Mouse (Mus musculus) embryonic facial prominence, embryonic 13.5 days (tissue): ENCODE results near the gene Rexo4. TPM values are rescaled to one million over a fixed set of nuclear protein-coding genes. Genes with fewer than 3 reads are reported as not detected.

Experiments
- ATAC-seq: fragments of 200-750 bp; cut with Nextera tagmentation; 2 replicates; pipeline ENCODE4 v1.8.0; 2017; ENCODE audit warnings: low read depth; ENCODE audit not compliant: insufficient number of reproducible peaks, insufficient read depth, low FRiP score, low TSS enrichment
- H3K27ac ChIP-seq: fragments of 300-500 bp; sonication (generic); 2 replicates; pipeline ENCODE4 v1.5.1; 2015; ENCODE audit warnings: moderate library complexity, mild to moderate bottlenecking, inconsistent platforms
- H3K27me3 ChIP-seq: fragments of 300-500 bp; sonication (generic); 2 replicates; pipeline ENCODE4 v1.6.1; 2015; ENCODE audit warnings: mild to moderate bottlenecking, inconsistent platforms
- H3K36me3 ChIP-seq: fragments of 300-500 bp; sonication (generic); 2 replicates; pipeline ENCODE4 v1.6.1; 2015; ENCODE audit warnings: mild to moderate bottlenecking, inconsistent platforms
- H3K4me1 ChIP-seq: fragments of 300-500 bp; sonication (generic); 2 replicates; pipeline ENCODE4 v1.6.1; 2015; ENCODE audit warnings: inconsistent platforms
- H3K4me2 ChIP-seq: fragments of 300-500 bp; sonication (generic); 2 replicates; pipeline ENCODE4 v1.6.1; 2015; ENCODE audit warnings: moderate library complexity, mild to moderate bottlenecking, inconsistent platforms
- H3K4me3 ChIP-seq: fragments of 300-500 bp; sonication (generic); 2 replicates; pipeline ENCODE4 v1.5.1; 2015; ENCODE audit warnings: mild to moderate bottlenecking, inconsistent platforms
- H3K9ac ChIP-seq: fragments of 300-500 bp; sonication (generic); 2 replicates; pipeline ENCODE4 v1.6.1; 2015; ENCODE audit warnings: mild to moderate bottlenecking, inconsistent platforms
- H3K9me3 ChIP-seq: fragments of 300-500 bp; sonication (generic); 2 replicates; pipeline ENCODE4 v1.6.1; 2016; ENCODE audit warnings: inconsistent platforms
- WGBS: fragments of 180-500 bp; shearing (Covaris S2); methylation state at CpG from one replicate; pipeline ENCODE4 v1.1.7; 2015; ENCODE audit warnings: mixed read lengths; 5-methylcytosine and 5-hydroxymethylcytosine counted together
- polyA plus RNA-seq: library from polyadenylated mRNA; unstranded; fragments of >200 nt; fragmentation: Nextera tagmentation; extraction: Ambion mirVana; gene quantifications from 2 replicates; pipeline ENCODE4 v1.2.1, GENCODE M21; 2015

Rexo4 gene
- polyA plus RNA-seq, 1 experiment from 2014 or later = 55.3 TPM

DNA sequence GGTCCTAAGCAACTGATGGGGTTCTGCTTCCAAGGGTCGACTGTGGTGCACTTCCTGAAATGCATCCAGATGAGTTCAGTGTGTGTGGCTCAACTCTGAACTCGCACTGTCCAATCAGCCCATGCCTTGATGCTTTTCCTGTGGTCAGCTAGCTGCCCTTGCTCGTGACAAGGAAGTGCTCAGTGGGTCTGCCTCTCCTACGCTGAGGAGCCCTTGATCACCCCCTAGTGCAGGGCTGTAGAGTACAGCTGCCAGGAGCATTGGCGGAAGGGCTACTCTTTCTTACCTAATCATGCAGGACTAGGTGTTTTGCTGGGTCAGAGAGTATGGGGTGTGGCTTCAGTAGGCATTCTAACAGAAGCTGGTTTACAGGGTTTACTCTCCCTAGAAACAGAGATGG is 22.6 kb downstream of the Rexo4 start:
- Histone ChIP-seq H3K4me2 (no peak overlapping the region), H3K4me3 (no peak overlapping the region), H3K27me3 (no peaks in the 10 kb centered on the region), H3K27ac (no peak overlapping the region), H3K9ac (no peak overlapping the region), H3K9me3 (no peaks in the 10 kb centered on the region), H3K4me1 (no peaks in the 10 kb centered on the region), H3K36me3 (peaks cover 2% of the 10 kb centered on the region; the same call in 1 of the 2 replicates)
- WGBS = 38% methylated on average over 5 of the region's 5 CpGs
- no peak for ATAC-seq

- H3K36me3 ChIP-seq = 0 out of 2 replicates have a peak, but pooled peaks cover 3% of the 10 kb centered on the region
- ATAC-seq = no peak
- H3K4me1 ChIP-seq = peaks cover 13% of the 10 kb centered on the region
- H3K4me3 ChIP-seq = no peak overlapping the region
- no peak overlapping the region for H3K27ac ChIP-seq
- no peak overlapping the region for H3K9ac ChIP-seq
- WGBS = 59% methylated on average over 1 of the region's 1 CpGs
- H3K27me3 ChIP-seq = no peaks in the 10 kb centered on the region
- no peak overlapping the region for H3K4me2 ChIP-seq
- H3K9me3 ChIP-seq = no peaks in the 10 kb centered on the region
Observed at GRCm38 (mm10) chr2:26936425-26936824, 27.8 kb downstream of the Rexo4 start.

GRCm38 (mm10) chr2:26935286-26935685 is 28.9 kb downstream of the Rexo4 start:
- Histone ChIP-seq H3K4me2 (no peak overlapping the region), H3K4me1 (peaks cover 25% of the 10 kb centered on the region), H3K27ac (no peak overlapping the region), H3K27me3 (no peaks in the 10 kb centered on the region), H3K36me3 (peaks cover 14% of the 10 kb centered on the region), H3K9me3 (no peaks in the 10 kb centered on the region), H3K4me3 (no peak overlapping the region), H3K9ac (no peak overlapping the region)
- WGBS = 93% methylated on average over 2 of the region's 2 CpGs
- ATAC-seq = no peak

GRCm38 (mm10) chr2:26933304-26934055 is 30.7 kb downstream of the Rexo4 start, which contains the start of the genes Surf4 and Stkld1:
Gene Surf4 (minus strand): TSS chr2:26933928.
Gene Stkld1 (plus strand): TSS chr2:26934047.
- WGBS = under 1% methylated on average over 58 of the region's 70 CpGs
- Histone ChIP-seq H3K4me2 (peak within 1 kb of the TSS; percentile 73), H3K9ac (peak within 1 kb of the TSS; percentile 100), H3K27me3 (no peaks in the 10 kb centered on the region), H3K36me3 (peaks cover 32% of the 10 kb centered on the region), H3K4me3 (peak within 1 kb of the TSS; percentile 99), H3K4me1 (peaks cover 35% of the 10 kb centered on the region), H3K9me3 (no peaks in the 10 kb centered on the region), H3K27ac (peak within 1 kb of the TSS; percentile 87)
- ATAC-seq = peak; percentile 89

- H3K4me2 ChIP-seq = peak overlapping the region; percentile 73
- H3K9ac ChIP-seq = peak overlapping the region; percentile 100
- H3K4me3 ChIP-seq = peak overlapping the region; percentile 99
- H3K27ac ChIP-seq = peak overlapping the region; percentile 87
- peaks cover 38% of the 10 kb centered on the region for H3K36me3 ChIP-seq
- no peaks in the 10 kb centered on the region for H3K9me3 ChIP-seq
- H3K27me3 ChIP-seq = no peaks in the 10 kb centered on the region
- 2% methylated on average over 34 of the region's 49 CpGs for WGBS
- ATAC-seq = 0 out of 2 replicates have a peak, but pooled peaks have one; percentile 3
- H3K4me1 ChIP-seq = peaks cover 35% of the 10 kb centered on the region
Observed at GRCm38 (mm10) chr2:26932473-26933303, 31.5 kb downstream of the Rexo4 start.

GRCm38 (mm10) chr2:26930390-26930789 is 33.8 kb downstream of the Rexo4 start:
- peaks cover 59% of the 10 kb centered on the region for H3K36me3 ChIP-seq
- H3K27ac ChIP-seq = no peak overlapping the region
- peaks cover 35% of the 10 kb centered on the region for H3K4me1 ChIP-seq
- no peak for ATAC-seq
- no peaks in the 10 kb centered on the region for H3K9me3 ChIP-seq
- H3K27me3 ChIP-seq = no peaks in the 10 kb centered on the region
- WGBS = 41% methylated on average over 1 of the region's 1 CpGs
- H3K9ac ChIP-seq = no peak overlapping the region
- H3K4me3 ChIP-seq = no peak overlapping the region
- H3K4me2 ChIP-seq = peak overlapping the region; percentile 73

GRCm38 (mm10) chr2:26927745-26928476 is 36.3 kb downstream of the Rexo4 start:
- H3K27me3 ChIP-seq = no peaks in the 10 kb centered on the region
- H3K9ac ChIP-seq = no peak overlapping the region
- no peak overlapping the region for H3K27ac ChIP-seq
- no peak overlapping the region for H3K4me3 ChIP-seq
- H3K36me3 ChIP-seq = peaks cover 84% of the 10 kb centered on the region
- no peaks in the 10 kb centered on the region for H3K9me3 ChIP-seq
- WGBS = 94% methylated on average over 6 of the region's 6 CpGs
- peaks cover 32% of the 10 kb centered on the region for H3K4me1 ChIP-seq
- ATAC-seq = no peak
- H3K4me2 ChIP-seq = no peak overlapping the region

- H3K9me3 ChIP-seq = no peaks in the 10 kb centered on the region
- H3K27me3 ChIP-seq = no peaks in the 10 kb centered on the region
- H3K4me1 ChIP-seq = peaks cover 16% of the 10 kb centered on the region
- H3K27ac ChIP-seq = no peak overlapping the region
- peaks cover 90% of the 10 kb centered on the region for H3K36me3 ChIP-seq
- WGBS = 82% methylated on average over 9 of the region's 9 CpGs
- H3K4me3 ChIP-seq = no peak overlapping the region
- no peak for ATAC-seq
- H3K4me2 ChIP-seq = no peak overlapping the region
- no peak overlapping the region for H3K9ac ChIP-seq
Observed at GRCm38 (mm10) chr2:26921784-26922183, 42.4 kb downstream of the Rexo4 start.

- peaks cover 24% of the 10 kb centered on the region for H3K4me1 ChIP-seq
Observed at GRCm38 (mm10) chr2:26920190-26920855, 43.9 kb downstream of the Rexo4 start.

GRCm38 (mm10) chr2:26919684-26920083 is 44.5 kb downstream of the Rexo4 start:
- Histone ChIP-seq H3K36me3 (peaks cover 70% of the 10 kb centered on the region), H3K4me3 (no peak overlapping the region), H3K4me2 (no peak overlapping the region), H3K4me1 (peaks cover 30% of the 10 kb centered on the region), H3K27me3 (no peaks in the 10 kb centered on the region), H3K9me3 (no peaks in the 10 kb centered on the region), H3K27ac (no peak overlapping the region), H3K9ac (no peak overlapping the region)
- no peak for ATAC-seq
- WGBS = 92% methylated on average over 3 of the region's 3 CpGs

More at GRCm38 (mm10) chr2:26920190-26920855, 43.9 kb downstream of the Rexo4 start:
- ATAC-seq = no peak
- no peak overlapping the region for H3K4me2 ChIP-seq
- H3K27me3 ChIP-seq = no peaks in the 10 kb centered on the region
- 90% methylated on average over 6 of the region's 6 CpGs for WGBS
- peaks cover 76% of the 10 kb centered on the region for H3K36me3 ChIP-seq
- H3K27ac ChIP-seq = no peak overlapping the region
- no peak overlapping the region for H3K4me3 ChIP-seq
- no peak overlapping the region for H3K9ac ChIP-seq
- no peaks in the 10 kb centered on the region for H3K9me3 ChIP-seq

DNA sequence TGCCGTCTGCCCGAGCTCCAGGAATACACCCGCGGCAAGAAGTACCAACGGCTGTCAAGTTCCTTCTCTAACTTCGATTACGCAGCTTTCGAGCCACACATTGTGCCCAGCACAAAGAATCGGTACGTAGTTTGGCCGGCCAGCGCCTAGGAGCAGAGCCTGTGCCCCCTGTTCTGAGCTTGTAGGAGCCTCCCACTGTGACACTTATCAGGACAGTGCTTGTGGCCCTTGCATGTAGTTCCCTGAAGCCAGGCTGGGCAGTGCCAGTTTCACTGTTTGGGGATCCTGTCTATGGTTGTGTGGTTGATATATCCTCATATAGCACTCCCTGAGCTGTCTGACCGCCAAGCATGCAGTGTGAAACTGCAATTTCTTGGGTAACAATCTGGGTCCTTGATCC is 47.4 kb downstream of the Rexo4 start:
- Histone ChIP-seq H3K4me3 (peak overlapping the region; percentile 75), H3K4me1 (peaks cover 43% of the 10 kb centered on the region), H3K9me3 (no peaks in the 10 kb centered on the region), H3K36me3 (peaks cover 70% of the 10 kb centered on the region), H3K27me3 (no peaks in the 10 kb centered on the region), H3K4me2 (peak overlapping the region; percentile 97), H3K27ac (peak overlapping the region; percentile 74), H3K9ac (peak overlapping the region; percentile 85)
- WGBS = 2% methylated on average over 13 of the region's 13 CpGs
- ATAC-seq = no peak
